Mouse (Mus musculus): Measurements from ENCODE around the gene Exosc8.
A peak's percentile ranks its signal among the peaks of the same experiment; 100 is the strongest.

GRCm38 (mm10) chr3:54735247-54736046, at the start of gene Exosc8, which contains the start of gene Alg5:
- TF ChIP-seq CTCF (IDR thresholded peaks at IDR 0.05; ENCODE audit: control insufficient read depth, insufficient read depth, insufficient read length) (peak; percentile 100), USF1 (IDR thresholded peaks at IDR 0.05; ENCODE audit: low read depth) (no peak), MYOG (IDR thresholded peaks at IDR 0.05; ENCODE audit: control insufficient read depth, extremely low read depth, insufficient read length) (no peak), CEBPB (IDR thresholded peaks at IDR 0.05; ENCODE audit: low read depth) (no peak), FOSL1 (IDR thresholded peaks at IDR 0.05; ENCODE audit: insufficient read depth, low read length, poor library complexity, severe bottlenecking) (no peak), MYOD1 (IDR thresholded peaks at IDR 0.05; ENCODE audit: control insufficient read depth, insufficient read length, low read depth) (no peak)
